Mouse (Mus musculus) CH12.LX (cell line): Measurements from ENCODE around the gene Gas7.

Experiments
- CTCF ChIP-seq, 2 experiments: IDR thresholded peaks in 1 of 2; conservative IDR thresholded peaks in 1 of 2; 2 replicates each; pipeline ENCODE4 v1.5.1; 2011 to 2012; ENCODE audit warnings: low read depth in 2 of 2, low read length in 2 of 2, improper control_type of control experiment in 1 of 2, inconsistent platforms in 1 of 2, mild to moderate bottlenecking in 1 of 2, moderate library complexity in 1 of 2
- EP300 ChIP-seq: IDR thresholded peaks from 2 replicates; pipeline ENCODE4 v1.6.1; 2011; ENCODE audit warnings: low read length, improper control_type of control experiment
- HCFC1 ChIP-seq: IDR thresholded peaks from 2 replicates; pipeline ENCODE4 v1.6.1; 2012; ENCODE audit warnings: low read depth, mild to moderate bottlenecking, inconsistent platforms, low read length, improper control_type of control experiment
- IRF4 ChIP-seq: IDR thresholded peaks from 2 replicates; pipeline ENCODE4 v1.6.1; 2014; ENCODE audit warnings: low read depth, mild to moderate bottlenecking, inconsistent platforms, low read length, improper control_type of control experiment
- SMC3 ChIP-seq: IDR thresholded peaks from 2 replicates; pipeline ENCODE4 v1.6.1; 2011; ENCODE audit warnings: low read depth, low read length, improper control_type of control experiment
- TBP ChIP-seq: conservative IDR thresholded peaks from 2 replicates; pipeline ENCODE4 v1.6.1; 2011; ENCODE audit warnings: low read depth, low read length, improper control_type of control experiment
- TCF12 ChIP-seq: IDR thresholded peaks from 2 replicates; pipeline ENCODE4 v1.6.1; 2014; ENCODE audit warnings: low read depth, mild to moderate bottlenecking, inconsistent platforms, low read length, improper control_type of control experiment
- USF1 ChIP-seq: IDR thresholded peaks from 2 replicates; pipeline ENCODE4 v1.6.1; 2014; ENCODE audit warnings: low read depth, mild to moderate bottlenecking, inconsistent platforms, low read length, improper control_type of control experiment

DNA sequence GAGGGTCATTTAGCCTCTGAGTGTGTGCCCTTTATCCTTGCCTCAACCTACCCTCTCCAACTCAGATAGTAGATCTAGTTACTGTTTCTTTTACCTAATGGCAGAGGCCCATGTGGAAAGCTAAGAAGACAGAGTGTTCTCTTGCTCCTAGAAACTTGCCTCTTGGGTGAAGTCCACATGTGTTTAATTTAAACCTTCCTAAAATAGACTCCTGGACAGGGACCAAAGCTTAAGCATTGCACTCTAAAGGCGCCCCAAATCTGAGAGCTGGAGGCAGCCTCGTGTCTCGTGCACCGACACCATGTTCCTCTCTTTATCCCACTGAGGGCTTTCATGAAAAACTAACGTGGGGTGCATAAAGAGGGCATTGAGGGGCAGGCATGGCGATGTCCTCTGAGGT, 271.9 kb downstream of the Gas7 start:
- no peak for TF ChIP-seq TCF12
- TF ChIP-seq USF1, result no peak
- no peak for TF ChIP-seq CTCF (conservative IDR thresholded peaks at IDR 0.05 in 1 of 2, IDR thresholded peaks at IDR 0.05 in 1 of 2; ENCODE audit: low read depth in 2 of 2, low read length in 2 of 2)
- no peak for TF ChIP-seq IRF4
- TF ChIP-seq SMC3, result no peak
- TF ChIP-seq EP300, result no peak
- TF ChIP-seq HCFC1, result no peak
- no peak for TF ChIP-seq TBP
